Mouse (Mus musculus) hindbrain, embryonic 12.5 days (tissue): ENCODE results near the gene Rbms1. TPM values are rescaled to one million over a fixed set of nuclear protein-coding genes. Genes with fewer than 3 reads are reported as not detected.

ENCODE experiments used
- ATAC-seq: fragments of 200-750 bp; cut with Nextera tagmentation; 2 replicates; pipeline ENCODE4 v1.8.0; 2017; ENCODE audit warnings: moderate TSS enrichment; ENCODE audit not compliant: low FRiP score
- H3K27ac ChIP-seq: fragments of 300-500 bp; sonication (generic); 2 replicates; pipeline ENCODE4 v1.5.1; 2016; ENCODE audit warnings: mild to moderate bottlenecking
- H3K27me3 ChIP-seq: fragments of 300-500 bp; sonication (generic); 2 replicates; pipeline ENCODE4 v1.6.1; 2016; ENCODE audit warnings: mild to moderate bottlenecking
- H3K36me3 ChIP-seq: fragments of 300-500 bp; sonication (generic); 2 replicates; pipeline ENCODE4 v1.6.1; 2016; ENCODE audit warnings: mild to moderate bottlenecking
- H3K4me1 ChIP-seq: fragments of 300-500 bp; sonication (generic); 2 replicates; pipeline ENCODE4 v1.6.1; 2016
- H3K4me2 ChIP-seq: fragments of 300-500 bp; sonication (generic); replicated peaks from 2 replicates; pipeline ENCODE4 v1.6.1; 2016; ENCODE audit warnings: mild to moderate bottlenecking
- H3K4me3 ChIP-seq: fragments of 300-500 bp; sonication (generic); 2 replicates; pipeline ENCODE4 v1.5.1; 2016; ENCODE audit warnings: mild to moderate bottlenecking
- H3K9ac ChIP-seq: fragments of 300-500 bp; sonication (generic); 2 replicates; pipeline ENCODE4 v1.6.1; 2016; ENCODE audit warnings: mild to moderate bottlenecking, moderate library complexity
- H3K9me3 ChIP-seq: fragments of 300-500 bp; sonication (generic); replicated peaks from 2 replicates; pipeline ENCODE4 v1.6.1; 2016; ENCODE audit warnings: mild to moderate bottlenecking
- WGBS: fragments of 180-500 bp; shearing (Covaris S2); methylation state at CpG from one replicate; pipeline ENCODE4 v1.1.7; 2016; 5-methylcytosine and 5-hydroxymethylcytosine counted together
- polyA plus RNA-seq: library from polyadenylated mRNA; unstranded; fragments of >200 nt; fragmentation: Nextera tagmentation; extraction: Ambion mirVana; gene quantifications from 2 replicates; pipeline ENCODE4 v1.2.1, GENCODE M21; 2016

The Rbms1 gene
- polyA plus RNA-seq, 1 experiment from 2014 or later, result 74.1 TPM

DNA sequence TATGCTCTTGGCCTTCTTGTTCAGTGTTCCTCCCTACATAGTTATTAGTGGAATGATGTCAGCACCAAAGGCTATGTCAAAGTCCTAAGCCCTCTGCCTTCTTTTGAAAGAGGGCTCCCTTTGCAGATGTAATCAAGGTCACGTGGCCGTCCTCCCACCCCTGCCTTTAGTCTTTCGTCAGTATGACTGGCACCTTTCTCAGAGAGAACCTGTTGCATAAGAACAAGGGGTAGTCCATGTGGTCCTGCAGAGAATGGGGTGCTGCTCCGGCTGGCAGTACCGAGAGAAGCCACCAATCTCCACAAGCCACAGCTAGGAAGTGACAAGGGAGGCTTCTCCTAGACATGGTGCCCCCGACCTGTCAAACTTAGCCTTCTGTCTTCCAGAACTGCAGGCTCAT, 154.2 kb downstream of the Rbms1 start:
- Histone ChIP-seq H3K4me1 (peaks cover 17% of the 10 kb centered on the region; the same call in 1 of the 2 replicates), H3K27me3 (no peaks in the 10 kb centered on the region), H3K4me2 (no peak overlapping the region), H3K36me3 (no peaks in the 10 kb centered on the region), H3K4me3 (no peak overlapping the region), H3K27ac (no peak overlapping the region), H3K9me3 (no peaks in the 10 kb centered on the region), H3K9ac (no peak overlapping the region)
- WGBS, result 83% methylated on average over 6 of the region's 6 CpGs
- no peak for ATAC-seq

- H3K4me1 ChIP-seq, result peaks cover 18% of the 10 kb centered on the region; the same call in 1 of the 2 replicates
- H3K27me3 ChIP-seq, result no peaks in the 10 kb centered on the region
- WGBS, result 82% methylated on average over 11 of the region's 11 CpGs
- H3K27ac ChIP-seq, result no peak overlapping the region
- no peak overlapping the region for H3K4me3 ChIP-seq
- H3K9me3 ChIP-seq, result no peaks in the 10 kb centered on the region
- no peak for ATAC-seq
- H3K9ac ChIP-seq, result no peak overlapping the region
- H3K4me2 ChIP-seq, result no peak overlapping the region
- no peaks in the 10 kb centered on the region for H3K36me3 ChIP-seq
Observed at GRCm38 (mm10) chr2:60807341-60808195, 155.4 kb downstream of the Rbms1 start.

- WGBS, result 69% methylated on average over 7 of the region's 7 CpGs
- H3K9ac ChIP-seq, result no peak overlapping the region
- no peaks in the 10 kb centered on the region for H3K27me3 ChIP-seq
Observed at GRCm38 (mm10) chr2:60804763-60805162, 158.2 kb downstream of the Rbms1 start.

DNA sequence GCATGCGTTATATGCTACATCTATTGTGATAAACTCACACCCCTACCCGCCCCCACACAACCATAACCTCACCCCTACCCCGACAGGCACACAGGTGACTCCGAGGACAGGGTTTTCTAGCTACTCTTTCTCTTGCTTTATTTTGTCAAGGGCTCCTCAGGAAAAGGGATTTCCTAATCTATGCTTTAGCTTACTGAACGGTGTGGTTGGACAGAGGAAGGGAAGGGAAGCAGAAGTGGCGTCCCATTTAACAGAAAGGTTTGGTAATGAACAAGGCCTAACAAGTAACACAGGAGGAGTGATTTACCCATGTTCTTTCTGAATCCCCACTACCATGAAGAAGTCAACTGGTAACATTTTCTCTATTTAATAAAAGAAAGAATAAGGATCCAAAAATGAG, 159.6 kb downstream of the Rbms1 start:
- H3K27me3 ChIP-seq, result no peaks in the 10 kb centered on the region
- no peak for ATAC-seq
- peaks cover 38% of the 10 kb centered on the region for H3K4me1 ChIP-seq
- H3K9ac ChIP-seq, result no peak overlapping the region
- WGBS, result 90% methylated on average over 6 of the region's 6 CpGs
- no peaks in the 10 kb centered on the region for H3K36me3 ChIP-seq
- H3K4me2 ChIP-seq, result no peak overlapping the region
- no peak overlapping the region for H3K27ac ChIP-seq
- no peak overlapping the region for H3K4me3 ChIP-seq
- no peaks in the 10 kb centered on the region for H3K9me3 ChIP-seq

More at GRCm38 (mm10) chr2:60804763-60805162, 158.2 kb downstream of the Rbms1 start:
- Histone ChIP-seq H3K4me1 (peaks cover 35% of the 10 kb centered on the region), H3K4me2 (no peak overlapping the region), H3K9me3 (no peaks in the 10 kb centered on the region), H3K4me3 (no peak overlapping the region), H3K27ac (no peak overlapping the region), H3K36me3 (no peaks in the 10 kb centered on the region)
- no peak for ATAC-seq

- no peak for ATAC-seq
- Histone ChIP-seq H3K27me3 (no peaks in the 10 kb centered on the region), H3K9me3 (no peaks in the 10 kb centered on the region), H3K4me3 (no peak overlapping the region), H3K36me3 (no peaks in the 10 kb centered on the region), H3K27ac (no peak overlapping the region), H3K9ac (no peak overlapping the region), H3K4me1 (peaks cover 38% of the 10 kb centered on the region), H3K4me2 (no peak overlapping the region)
- WGBS, result 60% methylated on average over 8 of the region's 8 CpGs
Observed at GRCm38 (mm10) chr2:60802828-60803227, 160.2 kb downstream of the Rbms1 start.

DNA sequence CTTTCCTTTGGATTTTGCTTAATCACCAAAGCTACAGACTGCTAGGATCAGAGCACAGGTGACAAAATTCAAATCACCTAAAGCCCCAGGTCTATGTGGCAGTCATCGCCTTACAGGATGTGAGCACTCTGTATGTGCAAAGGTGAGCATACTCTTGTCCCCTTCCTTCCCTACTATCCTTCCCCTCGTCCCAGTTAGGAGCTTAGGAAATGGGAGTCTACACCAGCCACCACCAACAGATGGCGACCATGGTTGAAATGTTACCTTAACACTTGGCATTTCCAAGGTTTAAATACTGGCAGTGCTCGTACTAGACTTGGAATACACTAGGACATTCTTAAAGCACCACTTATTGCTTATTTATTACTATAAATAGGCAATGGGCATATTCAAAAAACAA, 160.8 kb downstream of the Rbms1 start:
- H3K9me3 ChIP-seq, result no peaks in the 10 kb centered on the region
- H3K27me3 ChIP-seq, result no peaks in the 10 kb centered on the region
- H3K9ac ChIP-seq, result no peak overlapping the region
- peaks cover 38% of the 10 kb centered on the region for H3K4me1 ChIP-seq
- H3K4me3 ChIP-seq, result no peak overlapping the region
- no peaks in the 10 kb centered on the region for H3K36me3 ChIP-seq
- WGBS, result 31% methylated on average over 4 of the region's 4 CpGs
- no peak overlapping the region for H3K27ac ChIP-seq
- no peak overlapping the region for H3K4me2 ChIP-seq
- no peak for ATAC-seq

- H3K4me2 ChIP-seq, result peak overlapping the region; percentile 33; the same call in 1 of the 2 replicates
- H3K36me3 ChIP-seq, result no peaks in the 10 kb centered on the region
- no peaks in the 10 kb centered on the region for H3K27me3 ChIP-seq
- H3K27ac ChIP-seq, result no peak overlapping the region
- H3K9ac ChIP-seq, result no peak overlapping the region
- 43% methylated on average over 12 of the region's 12 CpGs for WGBS
- H3K4me3 ChIP-seq, result no peak overlapping the region
- peaks cover 43% of the 10 kb centered on the region for H3K4me1 ChIP-seq
- no peak for ATAC-seq
- no peaks in the 10 kb centered on the region for H3K9me3 ChIP-seq
Observed at GRCm38 (mm10) chr2:60801571-60802155, 161.3 kb downstream of the Rbms1 start.

DNA sequence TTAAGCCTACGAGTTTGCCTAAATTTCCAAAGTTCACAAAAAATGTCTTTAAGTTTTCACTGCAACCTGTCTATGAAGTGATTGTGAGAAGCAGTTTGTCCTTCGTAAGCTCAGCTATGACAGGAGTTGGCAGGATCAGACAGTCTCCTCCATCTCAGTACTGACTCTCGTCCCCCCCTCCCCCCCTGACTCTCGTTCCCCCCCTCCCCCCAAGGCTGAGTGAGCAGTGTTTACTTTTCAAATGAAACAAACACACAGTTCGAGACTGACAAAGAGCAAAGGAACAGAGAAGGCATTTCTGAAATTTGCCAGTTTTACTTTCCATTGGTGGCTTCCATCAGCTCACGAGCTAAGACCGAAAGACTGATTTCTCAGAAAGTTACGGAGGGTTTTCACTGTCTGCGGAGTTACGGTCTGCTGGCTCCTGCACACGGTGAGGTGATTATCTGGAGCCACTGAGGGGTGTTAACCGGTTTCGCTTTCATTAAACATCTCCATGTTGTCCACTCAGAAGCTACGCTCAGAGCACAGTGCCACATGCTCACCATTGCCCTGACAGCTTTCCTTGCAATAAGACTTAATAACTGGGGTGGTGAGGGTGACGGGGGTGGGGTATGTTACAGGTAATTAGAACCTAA, 162.0 kb downstream of the Rbms1 start:
- 30% methylated on average over 15 of the region's 15 CpGs for WGBS
- H3K4me1 ChIP-seq, result peaks cover 49% of the 10 kb centered on the region
- 0 out of 2 replicates have a peak overlapping the region, but pooled peaks have one; percentile 6 for H3K4me3 ChIP-seq
- no peak overlapping the region for H3K27ac ChIP-seq
- H3K9ac ChIP-seq, result no peak overlapping the region
- H3K4me2 ChIP-seq, result peak overlapping the region; percentile 33
- H3K36me3 ChIP-seq, result no peaks in the 10 kb centered on the region
- ATAC-seq, result no peak
- no peaks in the 10 kb centered on the region for H3K9me3 ChIP-seq
- H3K27me3 ChIP-seq, result no peaks in the 10 kb centered on the region

DNA sequence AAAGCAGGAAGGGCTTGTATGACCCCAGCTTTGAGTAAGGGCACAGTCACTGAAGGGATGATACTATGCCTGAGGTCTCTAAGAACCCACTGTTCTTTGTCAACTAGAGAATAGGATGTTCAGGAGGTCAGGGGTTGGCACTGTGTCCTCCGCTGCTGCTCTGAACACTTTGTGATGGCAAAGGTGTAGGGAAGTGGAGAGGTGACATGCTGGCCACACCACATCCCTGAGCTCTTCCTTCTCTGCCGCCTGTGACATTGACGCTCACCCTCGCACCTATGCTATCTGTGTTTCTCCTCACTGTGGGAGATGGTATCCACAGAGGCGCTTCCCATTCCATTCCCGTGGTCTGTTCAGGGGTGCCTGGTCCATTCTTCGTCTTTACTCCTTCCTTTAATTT, 163.2 kb downstream of the Rbms1 start:
- Histone ChIP-seq H3K4me3 (no peak overlapping the region), H3K4me2 (no peak overlapping the region), H3K27me3 (peaks cover under 1% of the 10 kb centered on the region; the same call in 1 of the 2 replicates), H3K36me3 (no peaks in the 10 kb centered on the region), H3K9me3 (no peaks in the 10 kb centered on the region), H3K9ac (no peak overlapping the region), H3K4me1 (peaks cover 53% of the 10 kb centered on the region), H3K27ac (no peak overlapping the region)
- 86% methylated on average over 7 of the region's 7 CpGs for WGBS
- no peak for ATAC-seq

DNA sequence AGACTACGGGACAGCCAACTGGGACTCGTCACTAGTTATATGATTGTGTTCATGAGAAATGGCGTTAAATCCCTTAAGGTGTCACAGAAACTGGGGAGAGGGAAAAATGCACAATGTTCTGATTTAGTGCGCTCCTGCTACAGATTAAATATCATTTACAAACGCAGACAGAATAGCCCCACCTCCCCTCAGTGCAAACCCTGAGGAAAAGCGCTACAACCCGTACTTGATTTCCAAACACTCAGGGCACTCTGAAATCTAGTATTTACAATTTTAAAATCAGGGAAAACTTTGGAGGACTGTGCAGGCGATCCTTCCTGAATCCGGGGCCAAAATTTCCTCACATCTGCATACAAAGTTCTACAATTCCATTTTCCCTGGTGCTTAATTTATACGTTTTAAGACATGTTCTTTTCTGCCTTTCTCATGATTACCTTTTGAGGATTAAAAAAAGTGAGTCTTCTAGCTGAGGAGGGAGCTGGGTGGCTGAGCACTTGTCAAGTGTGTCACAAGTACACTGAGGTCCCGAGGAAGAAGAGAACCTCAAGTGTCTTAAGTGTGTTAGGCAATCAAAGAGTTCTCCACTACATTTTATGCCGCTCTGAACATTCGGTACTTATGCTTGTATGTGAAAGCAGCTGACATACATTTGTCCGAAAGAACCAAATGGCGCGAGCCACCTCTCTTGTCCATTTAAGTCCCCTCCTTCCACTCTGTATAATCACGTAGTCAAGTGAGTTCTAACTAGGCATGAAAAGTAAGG, 164.0 kb downstream of the Rbms1 start:
- no peaks in the 10 kb centered on the region for H3K36me3 ChIP-seq
- H3K9ac ChIP-seq, result no peak overlapping the region
- peaks cover 9% of the 10 kb centered on the region; the same call in 1 of the 2 replicates for H3K27me3 ChIP-seq
- no peaks in the 10 kb centered on the region for H3K9me3 ChIP-seq
- H3K4me2 ChIP-seq, result no peak overlapping the region
- peaks cover 45% of the 10 kb centered on the region for H3K4me1 ChIP-seq
- no peak overlapping the region for H3K27ac ChIP-seq
- WGBS, result 83% methylated on average over 17 of the region's 17 CpGs
- H3K4me3 ChIP-seq, result no peak overlapping the region
- ATAC-seq, result no peak

GRCm38 (mm10) chr2:60796969-60797669, 165.9 kb downstream of the Rbms1 start:
- Histone ChIP-seq H3K36me3 (no peaks in the 10 kb centered on the region), H3K4me3 (no peak overlapping the region), H3K27ac (no peak overlapping the region), H3K27me3 (peaks cover 14% of the 10 kb centered on the region; the same call in 1 of the 2 replicates), H3K4me2 (0 out of 2 replicates have a peak overlapping the region, but pooled peaks have one; percentile 15), H3K4me1 (peaks cover 43% of the 10 kb centered on the region), H3K9me3 (no peaks in the 10 kb centered on the region), H3K9ac (no peak overlapping the region)
- ATAC-seq, result peak; percentile 71
- 60% methylated on average over 17 of the region's 17 CpGs for WGBS
